Mouse (Mus musculus) embryonic facial prominence, embryonic 11.5 days (tissue): ENCODE data around the gene Gabpb1. TPM values are rescaled to one million over a fixed set of nuclear protein-coding genes. Genes with fewer than 3 reads are reported as not detected.

Experiments used
- ATAC-seq: fragments of 200-750 bp; cut with Nextera tagmentation; replicated peaks from 2 replicates; pipeline ENCODE4 v1.8.0; 2017; ENCODE audit warnings: low read depth; ENCODE audit not compliant: insufficient number of reproducible peaks, low FRiP score, low TSS enrichment
- DNase-seq: peaks from one replicate; pipeline ENCODE4 v3.0.0-alpha.2; 2015; ENCODE audit warnings: low spot score
- H3K27ac ChIP-seq: fragments of 300-500 bp; sonication (generic); replicated peaks from 2 replicates; pipeline ENCODE4 v1.5.1; 2014; ENCODE audit warnings: mild to moderate bottlenecking, low read depth, low read length, control low read depth
- H3K27me3 ChIP-seq: fragments of 300-500 bp; sonication (generic); 2 replicates; pipeline ENCODE4 v1.6.1; 2014; ENCODE audit warnings: mild to moderate bottlenecking, low read length, moderate library complexity, mixed read lengths; ENCODE audit not compliant: control insufficient read depth, insufficient read depth
- H3K36me3 ChIP-seq: fragments of 300-500 bp; sonication (generic); replicated peaks from 2 replicates; pipeline ENCODE4 v1.6.1; 2014; ENCODE audit warnings: low read depth, mild to moderate bottlenecking, low read length, moderate library complexity, mixed read lengths; ENCODE audit not compliant: control insufficient read depth, insufficient read depth
- H3K4me1 ChIP-seq: fragments of 300-500 bp; sonication (generic); 2 replicates; pipeline ENCODE4 v1.6.1; 2014; ENCODE audit warnings: low read length, mixed read lengths; ENCODE audit not compliant: control insufficient read depth, insufficient read depth
- H3K4me2 ChIP-seq: fragments of 300-500 bp; sonication (generic); 2 replicates; pipeline ENCODE4 v1.6.1; 2014; ENCODE audit warnings: low read depth, mild to moderate bottlenecking, control low read depth, low read length, moderate library complexity
- H3K4me3 ChIP-seq: fragments of 300-500 bp; sonication (generic); 2 replicates; pipeline ENCODE4 v1.5.1; 2014; ENCODE audit warnings: low read depth, low read length, control low read depth
- H3K9ac ChIP-seq: fragments of 300-500 bp; sonication (generic); replicated peaks from 2 replicates; pipeline ENCODE4 v1.6.1; 2014; ENCODE audit warnings: mild to moderate bottlenecking, control low read depth, low read length
- H3K9me3 ChIP-seq: fragments of 300-500 bp; sonication (generic); replicated peaks from 2 replicates; pipeline ENCODE4 v1.6.1; 2016; ENCODE audit warnings: mild to moderate bottlenecking, low read length, inconsistent platforms, mixed read lengths; ENCODE audit not compliant: control insufficient read depth
- WGBS: fragments of 180-500 bp; shearing (Covaris S2); extraction: QIAGEN DNeasy Blood & Tissue Kit; methylation state at CpG from one replicate; pipeline ENCODE4 v1.1.7; 2014; 5-methylcytosine and 5-hydroxymethylcytosine counted together
- polyA plus RNA-seq: library from polyadenylated mRNA; unstranded; fragments of >200 nt; fragmentation: Nextera tagmentation; extraction: Ambion mirVana; gene quantifications from 2 replicates; pipeline ENCODE4 v1.2.1, GENCODE M21; 2014

The Gabpb1 gene
- polyA plus RNA-seq, 1 experiment from 2014 or later, result 104 TPM

DNA sequence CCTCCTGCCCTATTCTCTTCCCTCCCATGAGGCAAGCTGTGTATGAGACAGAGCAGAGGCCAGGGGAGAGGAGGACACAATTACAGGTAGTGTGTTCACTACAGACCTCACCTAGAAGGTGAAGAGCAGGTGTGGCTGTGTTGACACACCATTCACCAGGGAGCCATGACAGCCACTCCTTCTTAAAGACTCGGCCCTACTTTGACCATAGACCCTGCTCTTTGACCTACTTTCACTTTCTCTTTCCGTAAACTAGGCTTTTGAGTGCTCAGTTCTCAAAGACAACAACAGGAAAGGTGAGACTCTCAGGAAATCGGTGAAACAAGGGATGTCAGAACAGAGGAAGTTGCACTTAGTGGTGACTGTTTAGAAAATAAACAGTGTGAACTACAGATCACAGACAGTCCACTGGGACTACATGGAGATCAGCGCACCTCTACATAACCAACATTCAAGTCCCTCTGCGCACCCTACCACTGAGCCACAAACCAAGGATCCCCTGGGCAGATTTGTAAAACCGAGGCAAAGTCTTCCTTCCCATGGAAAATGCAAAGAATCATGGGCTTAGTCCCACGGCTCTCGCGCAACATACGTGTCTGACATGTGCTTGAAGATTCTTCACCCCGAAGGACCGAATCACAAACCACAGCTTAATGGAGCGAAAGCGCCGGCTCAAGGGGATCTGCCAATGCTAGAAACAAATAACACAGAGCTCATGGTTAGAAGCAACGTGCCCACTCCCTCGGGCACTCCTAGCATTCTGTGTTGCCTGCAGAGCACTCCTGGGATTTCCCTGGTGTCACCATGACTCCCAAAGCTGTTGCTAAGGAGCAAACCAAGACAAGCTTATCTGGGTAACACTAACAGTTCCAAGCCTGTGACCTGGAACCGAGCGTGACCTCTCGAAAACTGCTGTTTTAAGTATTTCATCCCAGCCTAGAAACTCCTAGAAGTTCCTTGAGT, 78.6 kb downstream of the Gabpb1 start:
- H3K4me2 ChIP-seq, result no peak overlapping the region
- DNase-seq, result no peak
- no peak overlapping the region for H3K27ac ChIP-seq
- WGBS, result 81% methylated on average over 20 of the region's 20 CpGs
- H3K9me3 ChIP-seq, result no peaks in the 10 kb centered on the region
- no peak overlapping the region for H3K9ac ChIP-seq
- no peaks in the 10 kb centered on the region for H3K4me1 ChIP-seq
- ATAC-seq, result no peak
- H3K36me3 ChIP-seq, result no peaks in the 10 kb centered on the region
- no peak overlapping the region for H3K4me3 ChIP-seq
- no peaks in the 10 kb centered on the region for H3K27me3 ChIP-seq

GRCm38 (mm10) chr2:126596347-126597072, 79.6 kb downstream of the Gabpb1 start:
- Histone ChIP-seq H3K9me3 (no peaks in the 10 kb centered on the region), H3K27me3 (no peaks in the 10 kb centered on the region), H3K36me3 (no peaks in the 10 kb centered on the region), H3K4me2 (no peak overlapping the region), H3K27ac (no peak overlapping the region), H3K9ac (no peak overlapping the region), H3K4me3 (no peak overlapping the region), H3K4me1 (no peaks in the 10 kb centered on the region)
- no peak for DNase-seq
- no peak for ATAC-seq
- 90% methylated on average over 7 of the region's 7 CpGs for WGBS

DNA sequence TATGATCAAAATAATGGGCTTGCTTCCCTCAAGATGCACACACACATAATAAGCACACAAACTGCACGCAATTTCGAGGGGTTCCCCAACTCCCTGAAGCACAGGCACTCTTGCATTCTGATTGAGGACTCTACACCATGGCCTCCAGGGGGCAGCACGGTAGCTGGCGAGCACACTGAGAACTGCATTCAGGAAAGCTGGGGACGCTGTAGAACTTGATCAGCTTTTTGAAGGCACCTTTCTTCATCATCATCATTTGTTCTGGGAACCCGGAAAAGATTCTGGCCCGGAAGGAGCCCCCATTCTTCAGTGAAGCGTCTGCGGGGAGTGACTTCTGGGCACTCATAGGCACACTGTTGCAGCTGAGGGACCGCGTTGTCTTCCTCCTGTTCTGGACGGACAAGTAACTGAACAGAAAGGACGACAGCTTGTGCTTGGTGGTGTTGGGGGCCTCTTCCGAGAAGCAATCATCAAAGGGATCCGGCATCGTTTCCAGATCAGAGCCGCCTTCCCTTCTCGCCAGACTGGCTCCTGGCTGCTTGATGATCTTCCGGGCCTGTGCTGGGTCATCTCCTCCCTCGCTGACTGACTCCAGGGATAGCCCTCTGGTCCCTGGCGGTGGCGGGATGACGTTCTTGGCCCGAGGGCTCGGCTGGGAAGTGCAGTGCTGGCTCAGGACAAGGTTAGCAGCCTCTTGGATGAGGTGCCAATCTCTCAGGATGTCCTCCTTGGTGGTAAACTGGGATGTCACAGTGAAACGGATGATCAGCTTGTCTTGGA, 82.1 kb downstream of the Gabpb1 start:
- no peak overlapping the region for H3K27ac ChIP-seq
- peak overlapping the region; percentile 28 for H3K9ac ChIP-seq
- H3K4me2 ChIP-seq, result peak overlapping the region; percentile 41
- H3K4me1 ChIP-seq, result no peaks in the 10 kb centered on the region
- DNase-seq, result peak; percentile 84
- H3K27me3 ChIP-seq, result no peaks in the 10 kb centered on the region
- 26% methylated on average over 26 of the region's 26 CpGs for WGBS
- H3K4me3 ChIP-seq, result peak overlapping the region; percentile 16; the same call in 1 of the 2 replicates
- 0 out of 2 replicates have a peak, but pooled peaks have one; percentile 42 for ATAC-seq
- no peaks in the 10 kb centered on the region for H3K9me3 ChIP-seq
- H3K36me3 ChIP-seq, result no peaks in the 10 kb centered on the region

- WGBS, result 90% methylated on average over 4 of the region's 4 CpGs
- no peaks in the 10 kb centered on the region for H3K9me3 ChIP-seq
- no peaks in the 10 kb centered on the region for H3K36me3 ChIP-seq
- no peak overlapping the region for H3K9ac ChIP-seq
- H3K27ac ChIP-seq, result no peak overlapping the region
- ATAC-seq, result no peak
- no peaks in the 10 kb centered on the region for H3K4me1 ChIP-seq
- H3K4me3 ChIP-seq, result no peak overlapping the region
- no peak for DNase-seq
- H3K4me2 ChIP-seq, result no peak overlapping the region
- H3K27me3 ChIP-seq, result no peaks in the 10 kb centered on the region
These were observed 84.8 kb downstream of the Gabpb1 start for GRCm38 (mm10) chr2:126591304-126591703.

- Histone ChIP-seq H3K4me2 (no peak overlapping the region), H3K9ac (no peak overlapping the region), H3K27me3 (no peaks in the 10 kb centered on the region), H3K4me1 (no peaks in the 10 kb centered on the region), H3K9me3 (no peaks in the 10 kb centered on the region), H3K36me3 (no peaks in the 10 kb centered on the region), H3K27ac (no peak overlapping the region), H3K4me3 (no peak overlapping the region)
- DNase-seq, result no peak
- ATAC-seq, result no peak
- 78% methylated on average over 3 of the region's 3 CpGs for WGBS
These were observed 88.7 kb downstream of the Gabpb1 start for GRCm38 (mm10) chr2:126587468-126587867.

DNA sequence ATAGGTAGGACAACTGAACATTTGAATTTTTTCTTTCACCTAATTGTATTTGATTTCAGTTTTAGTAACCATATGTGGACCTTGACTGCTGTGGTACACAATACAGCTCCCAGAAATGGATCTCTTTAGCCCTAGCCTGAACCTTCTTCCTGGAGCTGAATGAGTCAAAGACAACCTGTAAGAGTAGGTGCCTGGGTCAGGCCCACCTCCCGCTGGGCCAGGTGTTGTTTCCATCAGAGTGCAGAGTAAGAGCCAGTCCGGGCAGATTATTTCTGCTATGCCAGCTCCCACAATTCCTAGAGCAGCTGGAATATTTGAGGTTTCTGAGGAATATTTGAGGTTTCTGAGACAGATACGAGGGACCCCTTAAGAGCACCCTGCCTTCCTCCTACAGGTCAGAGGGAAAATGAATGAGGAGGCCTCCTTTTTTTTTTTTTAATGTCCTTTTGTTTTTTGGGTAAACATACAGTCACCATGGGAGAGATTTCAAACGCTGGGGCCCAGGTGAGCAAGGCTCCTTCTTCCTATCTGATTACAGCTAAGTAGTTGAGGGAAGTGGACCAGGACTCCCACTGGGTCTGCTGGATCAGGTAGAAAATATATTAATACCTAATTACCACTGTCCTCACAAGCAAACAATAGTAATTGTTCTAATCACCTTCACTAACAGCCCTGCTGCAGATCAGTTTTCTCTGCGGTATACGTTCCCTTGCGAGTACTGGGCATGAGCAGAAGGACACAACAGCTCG, 91.3 kb downstream of the Gabpb1 start:
- DNase-seq, result no peak
- H3K27me3 ChIP-seq, result no peaks in the 10 kb centered on the region
- no peak overlapping the region for H3K4me3 ChIP-seq
- WGBS, result 81% methylated on average over 8 of the region's 8 CpGs
- no peak overlapping the region for H3K27ac ChIP-seq
- no peaks in the 10 kb centered on the region for H3K9me3 ChIP-seq
- H3K9ac ChIP-seq, result no peak overlapping the region
- H3K36me3 ChIP-seq, result no peaks in the 10 kb centered on the region
- ATAC-seq, result no peak
- no peak overlapping the region for H3K4me2 ChIP-seq
- H3K4me1 ChIP-seq, result no peaks in the 10 kb centered on the region

GRCm38 (mm10) chr2:126583960-126584359, 92.2 kb downstream of the Gabpb1 start:
- no peak overlapping the region for H3K4me3 ChIP-seq
- H3K36me3 ChIP-seq, result no peaks in the 10 kb centered on the region
- no peak overlapping the region for H3K9ac ChIP-seq
- 67% methylated on average over 6 of the region's 6 CpGs for WGBS
- H3K27ac ChIP-seq, result no peak overlapping the region
- no peak overlapping the region for H3K4me2 ChIP-seq
- H3K4me1 ChIP-seq, result no peaks in the 10 kb centered on the region
- no peaks in the 10 kb centered on the region for H3K27me3 ChIP-seq
- ATAC-seq (no peak), DNase-seq (peak; percentile 8)
- no peaks in the 10 kb centered on the region for H3K9me3 ChIP-seq
